Mouse (Mus musculus) cortical plate, adult 2 months (tissue): ENCODE results near the gene Tor1a. TPM values are rescaled to one million over a fixed set of nuclear protein-coding genes. Genes with fewer than 3 reads are reported as not detected.

ENCODE experiments used
- H3K27ac ChIP-seq: fragments of 200-500 bp; 2 replicates; pipeline ENCODE4 v1.5.1; 2012; ENCODE audit warnings: low read length, control low read depth, inconsistent platforms; ENCODE audit not compliant: insufficient read depth
- H3K4me1 ChIP-seq: fragments of 200-500 bp; 2 replicates; pipeline ENCODE4 v1.6.1; 2011; ENCODE audit warnings: low read length; ENCODE audit not compliant: control insufficient read depth, insufficient read depth
- H3K4me3 ChIP-seq: fragments of 200-500 bp; 2 replicates; pipeline ENCODE4 v1.5.1; 2011; ENCODE audit warnings: mild to moderate bottlenecking, low read length, control low read depth; ENCODE audit not compliant: insufficient read depth
- CTCF ChIP-seq: fragments of 200-500 bp; IDR thresholded peaks from 2 replicates; pipeline ENCODE4 v1.5.1; 2011; ENCODE audit warnings: mild to moderate bottlenecking, control low read depth, low read length; ENCODE audit not compliant: insufficient read depth; ENCODE audit errors: extremely low read depth
- POLR2A ChIP-seq: fragments of 200-500 bp; IDR thresholded peaks from 2 replicates; pipeline ENCODE4 v1.6.1; 2011; ENCODE audit warnings: mild to moderate bottlenecking, low read length, control low read depth; ENCODE audit not compliant: insufficient read depth; ENCODE audit errors: extremely low read depth
- polyA plus RNA-seq: library from polyadenylated mRNA; depleted of rRNA; stranded (reverse); fragments of >200 nt; gene quantifications from 2 replicates; pipeline ENCODE4 v1.2.3, GENCODE M21; 2012

Gene Tor1a
- polyA plus RNA-seq, 1 experiment: 52.5 TPM

DNA sequence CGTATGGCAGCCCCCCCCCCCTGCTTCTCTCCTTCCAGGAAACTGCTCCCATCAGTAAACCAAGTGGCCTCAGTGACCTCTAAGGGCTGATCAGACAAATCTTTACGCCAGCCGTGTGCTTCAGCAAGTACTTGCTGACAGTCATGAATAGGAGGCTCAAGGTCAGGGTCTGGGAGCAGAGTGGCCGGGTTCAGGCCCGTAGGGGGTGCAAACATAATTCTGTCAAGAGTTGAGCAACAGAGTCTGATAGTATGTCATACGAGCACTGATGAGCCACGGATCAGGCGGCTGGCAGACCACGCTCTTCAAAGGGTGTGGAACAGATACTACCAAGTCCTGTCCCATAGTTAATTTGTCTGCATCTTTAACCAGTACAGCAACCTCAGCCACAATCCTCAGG lies 22.5 kb upstream of the Tor1a start:
- H3K4me1 ChIP-seq: no peaks in the 10 kb centered on the region
- H3K4me3 ChIP-seq: no peak overlapping the region
- TF ChIP-seq POLR2A (no peak), CTCF (no peak)
- H3K27ac ChIP-seq: no peak overlapping the region

DNA sequence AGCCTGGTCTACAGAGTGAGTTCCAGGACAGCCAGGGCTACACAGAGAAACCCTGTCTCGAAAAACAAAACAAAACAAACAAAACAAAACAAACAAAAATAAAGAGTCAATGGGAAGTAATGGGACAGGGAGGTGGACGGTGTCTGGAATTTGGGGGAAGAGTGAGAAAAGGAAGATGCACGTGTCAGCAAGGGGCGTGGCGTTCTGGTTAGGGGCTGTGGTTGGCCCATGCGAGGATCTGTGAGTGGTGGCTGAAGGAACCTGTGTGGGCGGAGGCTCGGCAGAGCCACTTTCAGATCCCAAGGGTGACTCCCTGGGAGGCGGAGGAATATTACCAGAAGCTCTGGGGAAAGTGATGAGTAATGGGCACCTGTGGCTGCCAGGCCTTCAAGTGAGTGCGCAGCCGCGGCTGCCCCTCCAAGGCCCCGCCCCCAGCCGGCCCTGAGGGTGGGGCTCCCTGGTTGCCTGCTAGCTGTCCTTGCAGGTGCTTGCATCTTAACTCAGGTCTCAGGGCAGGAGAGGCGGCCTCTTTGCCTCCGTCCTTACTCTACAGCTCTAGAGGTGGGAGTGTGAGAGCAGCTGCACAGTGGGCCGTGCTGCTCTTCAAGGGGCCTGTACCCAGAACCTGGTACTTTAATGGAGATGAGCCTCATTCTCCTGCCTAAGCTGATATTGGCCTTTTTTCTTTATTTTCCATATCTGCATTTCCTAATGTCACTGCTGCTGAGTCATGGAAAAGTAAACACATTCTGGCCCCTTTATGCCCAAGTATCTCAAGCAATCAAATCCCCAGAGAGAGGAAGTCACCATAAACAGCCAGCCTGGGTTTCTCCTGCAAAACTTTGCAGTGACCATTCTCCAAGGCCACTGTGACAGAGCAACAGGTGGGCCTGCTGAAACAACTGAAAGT lies 17.6 kb upstream of the Tor1a start:
- no peak overlapping the region for H3K4me3 ChIP-seq
- peaks cover 2% of the 10 kb centered on the region; the same call in 1 of the 2 replicates for H3K4me1 ChIP-seq
- no peak overlapping the region for H3K27ac ChIP-seq
- TF ChIP-seq CTCF: no peak
- no peak for TF ChIP-seq POLR2A

DNA sequence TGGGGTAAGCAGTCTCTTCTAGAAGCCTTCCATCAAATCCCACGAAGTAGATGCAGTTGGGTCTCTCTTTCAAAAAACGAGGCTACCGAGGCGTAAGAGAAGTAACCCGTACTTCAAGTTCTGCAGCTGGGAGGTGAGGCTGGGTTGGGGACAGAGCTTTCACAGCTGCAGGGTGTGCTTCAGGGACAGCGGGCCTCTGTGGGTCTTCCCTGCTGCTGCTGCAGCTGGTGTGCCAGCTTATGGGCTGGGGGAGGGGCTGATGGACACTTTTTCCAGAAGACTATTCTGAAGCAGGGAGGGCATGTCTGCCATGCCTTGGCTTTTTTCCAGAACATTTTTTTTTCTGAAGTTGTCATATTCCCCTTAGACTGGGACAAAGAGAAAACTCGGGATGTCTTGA lies 15.3 kb upstream of the Tor1a start:
- Histone ChIP-seq H3K27ac (no peak overlapping the region), H3K4me3 (peak overlapping the region; percentile 69), H3K4me1 (peaks cover 2% of the 10 kb centered on the region; the same call in 1 of the 2 replicates)
- TF ChIP-seq CTCF (no peak), POLR2A (no peak)

DNA sequence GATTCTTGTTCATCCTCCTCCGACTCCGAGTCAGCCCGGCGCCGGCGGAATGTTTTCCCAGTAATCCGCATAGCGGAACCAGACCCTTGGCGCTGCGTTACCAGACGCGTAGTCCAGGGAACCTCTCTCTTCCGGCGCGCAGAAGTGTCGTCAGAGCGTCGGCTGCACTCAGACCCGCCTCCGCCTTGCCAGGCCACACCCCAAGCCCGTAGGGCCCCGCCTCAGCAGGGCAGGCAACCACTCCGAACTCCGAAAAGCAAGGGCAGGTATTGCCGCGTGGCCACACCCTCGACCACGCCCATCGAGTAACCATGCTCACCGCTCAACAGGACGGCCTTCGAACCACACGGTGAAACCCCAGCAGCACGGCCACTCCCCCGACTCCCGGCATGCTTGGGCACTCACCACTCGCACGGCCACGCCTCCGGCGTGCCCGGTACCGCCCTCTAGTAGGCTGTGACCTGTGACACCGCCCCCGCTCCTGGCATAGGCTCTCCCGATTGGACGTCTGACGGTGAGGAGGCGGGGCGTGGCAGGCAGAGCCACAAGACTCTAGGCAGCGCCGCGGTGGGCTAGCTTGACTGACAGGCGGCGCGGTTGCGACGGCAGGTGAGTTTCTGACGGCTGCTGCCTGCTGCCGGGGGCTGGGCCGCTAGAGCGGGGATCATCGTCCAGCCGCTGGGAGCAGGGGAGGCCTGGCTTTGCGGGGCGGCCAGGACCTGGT lies 14.2 kb upstream of the Tor1a start, which contains the start of the genes BC005624 and Usp20:
Gene BC005624, minus strand, starts transcription at position 412 of the 724 bp plus-strand sequence.
Gene Usp20, plus strand, starts transcription at position 490 of the 724 bp plus-strand sequence.
- Histone ChIP-seq H3K4me3 (peak within 1 kb of the TSS; percentile 69), H3K27ac (no peak within 1 kb of the TSS), H3K4me1 (peaks cover 2% of the 10 kb centered on the region; the same call in 1 of the 2 replicates)
- TF ChIP-seq CTCF: no peak
- peak; percentile 73 for TF ChIP-seq POLR2A

DNA sequence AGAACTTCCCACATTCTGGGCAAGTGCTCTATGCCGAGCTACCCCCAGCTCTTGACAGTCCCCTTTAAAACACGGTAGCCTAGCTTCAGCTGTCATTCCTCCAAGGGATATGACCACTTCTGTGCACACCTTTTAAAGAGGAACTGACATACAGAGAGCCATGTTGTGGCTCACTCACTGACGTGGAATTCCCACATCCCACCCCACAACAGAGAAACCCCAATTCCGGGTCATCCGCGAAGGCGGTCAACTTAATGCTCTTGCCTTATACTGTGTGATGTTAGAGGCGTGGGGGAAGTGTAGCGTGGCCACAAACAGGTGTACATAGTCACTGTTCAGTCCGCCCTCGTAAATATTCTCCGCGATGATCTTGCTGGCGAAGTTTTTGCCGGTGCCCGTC lies 907 bp downstream of the Tor1a start:
- Histone ChIP-seq H3K27ac (no peak overlapping the region), H3K4me3 (peak overlapping the region; percentile 94), H3K4me1 (peaks cover 5% of the 10 kb centered on the region; the same call in 1 of the 2 replicates)
- TF ChIP-seq CTCF (no peak), POLR2A (no peak)

DNA sequence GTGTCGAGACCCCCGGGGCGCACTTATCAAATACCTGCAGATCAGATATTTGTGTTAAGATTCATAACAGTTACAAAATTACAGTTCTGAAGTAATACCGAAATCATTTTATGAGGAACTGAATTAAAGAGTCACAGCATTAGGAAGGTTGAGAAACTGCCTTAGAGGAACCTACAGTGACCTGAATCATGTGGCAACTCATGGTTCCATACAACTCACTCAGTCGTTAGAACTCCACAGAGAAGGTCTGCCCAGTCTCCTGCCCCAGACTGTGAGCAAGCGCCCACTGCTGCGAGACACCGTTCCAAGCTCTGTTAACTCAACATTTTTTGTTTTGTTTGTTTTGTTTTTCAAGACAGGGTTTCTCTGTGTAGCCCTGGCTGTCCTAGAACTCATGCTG lies 2.1 kb downstream of the Tor1a start:
- Histone ChIP-seq H3K4me3 (no peak overlapping the region), H3K27ac (no peak overlapping the region), H3K4me1 (peaks cover 5% of the 10 kb centered on the region; the same call in 1 of the 2 replicates)
- TF ChIP-seq POLR2A: no peak

DNA sequence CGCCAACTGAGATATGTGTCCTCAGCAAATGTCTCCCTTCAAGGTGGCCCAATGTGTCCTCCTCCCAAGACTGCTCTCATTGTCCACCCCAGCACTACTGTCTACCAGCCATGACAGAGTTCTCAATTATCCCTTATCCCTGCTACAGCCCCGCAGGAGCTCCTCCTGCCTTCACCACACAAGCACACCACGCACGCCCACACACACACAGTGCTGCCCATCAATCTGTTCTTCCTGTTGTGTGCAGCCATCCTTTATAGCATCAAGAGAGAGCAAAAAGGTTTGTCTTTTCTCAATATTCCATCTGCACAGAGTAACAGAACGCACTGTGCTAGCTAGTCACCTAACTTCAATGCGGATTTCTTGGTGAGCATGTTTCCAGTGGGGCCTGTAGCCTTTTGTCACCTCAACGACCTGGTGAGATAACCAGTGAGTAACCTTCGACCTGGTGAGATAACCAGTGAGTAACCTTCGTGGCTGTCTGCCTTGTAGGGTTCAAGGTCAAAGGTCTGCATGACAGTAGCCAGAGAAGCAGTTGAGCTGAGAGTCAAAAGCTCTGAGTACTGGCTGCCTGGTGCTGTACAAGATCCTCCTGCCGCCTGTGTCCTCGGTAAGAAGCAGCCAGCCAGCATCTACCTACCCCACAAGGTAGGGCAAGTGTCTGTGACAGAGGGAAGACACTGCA lies 5.0 kb downstream of the Tor1a start:
- Histone ChIP-seq H3K27ac (0 out of 2 replicates have a peak overlapping the region, but pooled peaks have one; percentile 12), H3K4me1 (peaks cover 6% of the 10 kb centered on the region; the same call in 1 of the 2 replicates), H3K4me3 (no peak overlapping the region)
- no peak for TF ChIP-seq CTCF
- no peak for TF ChIP-seq POLR2A

DNA sequence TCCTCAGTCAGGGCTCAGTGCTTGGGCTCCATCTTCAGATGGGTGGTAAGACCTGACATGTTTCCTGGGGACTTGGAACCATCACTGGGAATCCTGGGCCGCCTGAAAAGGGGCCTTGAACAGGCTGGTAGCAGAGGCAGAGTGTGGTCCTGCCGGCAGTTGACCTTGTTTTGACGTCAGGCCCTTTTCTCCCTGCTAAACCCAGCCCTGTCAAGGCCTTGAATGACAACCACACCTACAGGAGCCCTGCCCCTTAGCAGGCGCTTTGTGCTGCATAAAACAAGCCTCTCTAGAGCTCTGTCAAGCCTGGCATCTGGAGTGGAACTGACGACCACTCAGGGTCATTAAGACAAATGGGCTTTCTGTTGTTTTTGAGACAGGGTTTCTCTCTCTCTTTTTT lies 7.9 kb downstream of the Tor1a start:
- no peak overlapping the region for H3K27ac ChIP-seq

DNA sequence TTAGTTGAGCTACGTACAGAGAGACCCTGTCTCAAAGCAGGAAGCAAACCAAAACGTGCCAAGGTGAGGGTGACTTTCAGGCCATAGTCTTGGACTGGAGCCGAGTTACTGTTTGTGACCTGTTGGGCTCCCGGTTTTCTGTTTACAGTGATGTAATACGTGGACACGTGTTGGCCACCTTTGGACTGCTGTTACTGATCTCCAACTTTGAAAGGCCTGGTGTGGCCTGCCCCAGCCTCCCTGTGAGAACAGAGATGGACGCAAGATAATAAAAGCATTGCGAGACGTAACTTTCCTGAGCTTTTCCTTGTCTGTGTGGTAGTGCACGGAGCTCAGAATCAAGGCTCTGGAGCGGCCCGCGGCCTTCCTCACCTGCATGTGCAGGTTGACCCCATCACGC lies 9.0 kb downstream of the Tor1a start:
- no peak overlapping the region for H3K27ac ChIP-seq

More for the DNA sequence above, 7.9 kb downstream of the Tor1a start:
- TF ChIP-seq CTCF: no peak
- no peak for TF ChIP-seq POLR2A
- H3K4me3 ChIP-seq: no peak overlapping the region
- H3K4me1 ChIP-seq: peaks cover 7% of the 10 kb centered on the region

DNA sequence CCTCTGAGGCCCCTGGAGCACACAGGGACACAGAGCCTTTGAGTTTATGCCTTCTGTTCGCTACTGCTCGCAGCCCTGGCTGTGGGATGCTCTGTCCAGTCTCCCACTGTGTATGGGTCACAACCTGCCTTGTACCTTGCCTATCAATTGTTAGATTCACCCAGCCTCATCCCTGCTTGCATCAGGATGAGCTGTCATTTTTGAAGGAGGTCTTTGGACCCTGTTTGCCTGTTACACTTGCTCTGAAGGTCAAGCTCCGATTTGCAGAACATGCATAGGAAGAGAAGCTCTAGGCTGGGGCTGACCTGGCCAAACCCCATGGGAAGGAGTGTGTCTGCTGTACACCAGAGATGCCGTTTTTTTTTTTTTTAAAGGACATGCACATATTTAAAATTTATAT lies 10.2 kb downstream of the Tor1a start:
- no peak overlapping the region for H3K4me3 ChIP-seq
- TF ChIP-seq CTCF (no peak), POLR2A (no peak)
- peaks cover 13% of the 10 kb centered on the region for H3K4me1 ChIP-seq
- no peak overlapping the region for H3K27ac ChIP-seq

More for the DNA sequence above, 9.0 kb downstream of the Tor1a start:
- Histone ChIP-seq H3K4me3 (no peak overlapping the region), H3K4me1 (peaks cover 11% of the 10 kb centered on the region)
- no peak for TF ChIP-seq CTCF
- no peak for TF ChIP-seq POLR2A
